Mouse (Mus musculus) lung, embryonic 15.5 days (tissue): ENCODE data around the gene Tectb. TPM values are rescaled to one million over a fixed set of nuclear protein-coding genes. Genes with fewer than 3 reads are reported as not detected.

Experiments
- ATAC-seq: fragments of 200-750 bp; cut with Nextera tagmentation; 2 replicates; pipeline ENCODE4 v1.8.0; 2017; ENCODE audit warnings: moderate number of reproducible peaks, borderline replicate concordance; ENCODE audit not compliant: low FRiP score, low TSS enrichment; ENCODE audit errors: extremely low read depth
- H3K27ac ChIP-seq: fragments of 300-500 bp; sonication (generic); 2 replicates; pipeline ENCODE4 v1.5.1; 2015; ENCODE audit warnings: moderate library complexity, mild to moderate bottlenecking, inconsistent platforms
- H3K27me3 ChIP-seq: fragments of 300-500 bp; sonication (generic); 2 replicates; pipeline ENCODE4 v1.6.1; 2015; ENCODE audit warnings: inconsistent platforms
- H3K36me3 ChIP-seq: fragments of 300-500 bp; sonication (generic); 2 replicates; pipeline ENCODE4 v1.6.1; 2015; ENCODE audit warnings: inconsistent platforms
- H3K4me1 ChIP-seq: fragments of 300-500 bp; sonication (generic); 2 replicates; pipeline ENCODE4 v1.6.1; 2015; ENCODE audit warnings: inconsistent platforms
- H3K4me2 ChIP-seq: fragments of 300-500 bp; sonication (generic); 2 replicates; pipeline ENCODE4 v1.6.1; 2015; ENCODE audit warnings: inconsistent platforms, mild to moderate bottlenecking, moderate library complexity
- H3K4me3 ChIP-seq: fragments of 300-500 bp; sonication (generic); 2 replicates; pipeline ENCODE4 v1.5.1; 2015; ENCODE audit warnings: mild to moderate bottlenecking, inconsistent platforms
- H3K9ac ChIP-seq: fragments of 300-500 bp; sonication (generic); 2 replicates; pipeline ENCODE4 v1.6.1; 2015; ENCODE audit warnings: inconsistent platforms
- H3K9me3 ChIP-seq: fragments of 300-500 bp; sonication (generic); 2 replicates; pipeline ENCODE4 v1.6.1; 2016; ENCODE audit warnings: inconsistent platforms
- WGBS: fragments of 180-500 bp; shearing (Covaris S2); methylation state at CpG from one replicate; pipeline ENCODE4 v1.1.7; 2015; 5-methylcytosine and 5-hydroxymethylcytosine counted together
- polyA plus RNA-seq: library from polyadenylated mRNA; unstranded; fragments of >200 nt; fragmentation: Nextera tagmentation; extraction: Ambion mirVana; gene quantifications from 2 replicates; pipeline ENCODE4 v1.2.1, GENCODE M21; 2015

The Tectb gene
- polyA plus RNA-seq, 1 experiment from 2014 or later: not detected

GRCm38 (mm10) chr19:55192254-55192945, 11.9 kb downstream of the Tectb start:
- no peak overlapping the region for H3K9ac ChIP-seq
- 59% methylated on average over 21 of the region's 21 CpGs for WGBS
- no peak overlapping the region for H3K4me3 ChIP-seq
- ATAC-seq: peak; percentile 67
- no peaks in the 10 kb centered on the region for H3K27me3 ChIP-seq
- peaks cover 42% of the 10 kb centered on the region for H3K4me1 ChIP-seq
- H3K4me2 ChIP-seq: no peak overlapping the region
- H3K27ac ChIP-seq: peak overlapping the region; percentile 84
- H3K9me3 ChIP-seq: no peaks in the 10 kb centered on the region
- H3K36me3 ChIP-seq: no peaks in the 10 kb centered on the region

GRCm38 (mm10) chr19:55193717-55194394, 13.3 kb downstream of the Tectb start:
- H3K27ac ChIP-seq: peak overlapping the region; percentile 83
- H3K36me3 ChIP-seq: no peaks in the 10 kb centered on the region
- no peak overlapping the region for H3K9ac ChIP-seq
- H3K4me1 ChIP-seq: peaks cover 50% of the 10 kb centered on the region
- peak; percentile 62 for ATAC-seq
- H3K9me3 ChIP-seq: no peaks in the 10 kb centered on the region
- no peak overlapping the region for H3K4me2 ChIP-seq
- 42% methylated on average over 11 of the region's 11 CpGs for WGBS
- no peaks in the 10 kb centered on the region for H3K27me3 ChIP-seq
- H3K4me3 ChIP-seq: no peak overlapping the region

GRCm38 (mm10) chr19:55194520-55195170, 14.1 kb downstream of the Tectb start:
- Histone ChIP-seq H3K4me1 (peaks cover 54% of the 10 kb centered on the region), H3K9me3 (no peaks in the 10 kb centered on the region), H3K36me3 (no peaks in the 10 kb centered on the region), H3K27me3 (no peaks in the 10 kb centered on the region), H3K9ac (no peak overlapping the region), H3K27ac (peak overlapping the region; percentile 83), H3K4me2 (no peak overlapping the region; the same call in 1 of the 2 replicates), H3K4me3 (no peak overlapping the region)
- 39% methylated on average over 7 of the region's 7 CpGs for WGBS
- peak; percentile 86 for ATAC-seq

GRCm38 (mm10) chr19:55195574-55195973, 15.0 kb downstream of the Tectb start:
- Histone ChIP-seq H3K27me3 (no peaks in the 10 kb centered on the region), H3K9ac (no peak overlapping the region), H3K9me3 (no peaks in the 10 kb centered on the region), H3K4me2 (no peak overlapping the region), H3K4me3 (no peak overlapping the region), H3K27ac (peak overlapping the region; percentile 83), H3K36me3 (no peaks in the 10 kb centered on the region), H3K4me1 (peaks cover 54% of the 10 kb centered on the region)
- no peak for ATAC-seq
- 68% methylated on average over 3 of the region's 3 CpGs for WGBS

GRCm38 (mm10) chr19:55198303-55198702, 17.8 kb downstream of the Tectb start:
- Histone ChIP-seq H3K4me1 (peaks cover 39% of the 10 kb centered on the region), H3K4me2 (0 out of 2 replicates have a peak overlapping the region, but pooled peaks have one; percentile 32), H3K4me3 (no peak overlapping the region), H3K36me3 (no peaks in the 10 kb centered on the region), H3K27ac (peak overlapping the region; percentile 19; the same call in 1 of the 2 replicates), H3K9me3 (no peaks in the 10 kb centered on the region), H3K9ac (no peak overlapping the region), H3K27me3 (no peaks in the 10 kb centered on the region)
- ATAC-seq: 0 out of 2 replicates have a peak, but pooled peaks have one; percentile 20
- WGBS: 32% methylated on average over 5 of the region's 5 CpGs

- H3K27ac ChIP-seq: no peak overlapping the region
- no peaks in the 10 kb centered on the region for H3K9me3 ChIP-seq
- H3K36me3 ChIP-seq: no peaks in the 10 kb centered on the region
- no peak for ATAC-seq
- H3K27me3 ChIP-seq: no peaks in the 10 kb centered on the region
- H3K4me1 ChIP-seq: no peaks in the 10 kb centered on the region
- 34% methylated on average over 8 of the region's 8 CpGs for WGBS
- no peak overlapping the region for H3K4me3 ChIP-seq
- H3K9ac ChIP-seq: no peak overlapping the region
- no peak overlapping the region for H3K4me2 ChIP-seq
Observed at GRCm38 (mm10) chr19:55206482-55207138, 26.1 kb downstream of the Tectb start.

GRCm38 (mm10) chr19:55207205-55207604, 26.7 kb downstream of the Tectb start:
- Histone ChIP-seq H3K9me3 (no peaks in the 10 kb centered on the region), H3K9ac (no peak overlapping the region), H3K27me3 (no peaks in the 10 kb centered on the region), H3K4me1 (no peaks in the 10 kb centered on the region), H3K27ac (no peak overlapping the region), H3K4me3 (no peak overlapping the region), H3K36me3 (no peaks in the 10 kb centered on the region), H3K4me2 (no peak overlapping the region)
- no peak for ATAC-seq
- WGBS: 42% methylated on average over 6 of the region's 6 CpGs

- ATAC-seq: no peak
- Histone ChIP-seq H3K27ac (no peak overlapping the region), H3K36me3 (no peaks in the 10 kb centered on the region), H3K9ac (no peak overlapping the region), H3K9me3 (no peaks in the 10 kb centered on the region), H3K4me2 (no peak overlapping the region), H3K27me3 (no peaks in the 10 kb centered on the region), H3K4me1 (0 out of 2 replicates have a peak, but pooled peaks cover 2% of the 10 kb centered on the region), H3K4me3 (no peak overlapping the region)
- WGBS: 56% methylated on average over 25 of the region's 25 CpGs
Observed at GRCm38 (mm10) chr19:55207746-55208538, 27.4 kb downstream of the Tectb start.

DNA sequence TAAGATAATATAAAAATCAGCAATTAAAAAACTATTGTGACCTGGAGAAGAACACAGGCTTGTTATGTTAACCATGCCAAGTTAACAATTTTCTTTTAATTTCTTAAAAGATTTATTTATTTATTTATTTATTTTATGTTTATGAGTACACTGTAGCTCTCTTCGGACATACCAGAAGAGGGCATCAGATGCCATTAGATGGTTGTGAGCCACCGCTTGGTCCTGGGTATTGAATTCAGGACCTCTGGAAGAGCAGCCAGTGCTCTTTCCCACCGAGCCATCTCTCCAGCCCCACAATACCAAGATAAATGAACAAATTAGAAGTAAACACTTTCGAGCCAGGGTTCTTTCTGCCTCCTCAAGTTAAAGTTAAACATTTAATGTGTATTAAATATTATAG, 28.1 kb downstream of the Tectb start:
- no peak overlapping the region for H3K9ac ChIP-seq
- no peaks in the 10 kb centered on the region for H3K36me3 ChIP-seq
- no peaks in the 10 kb centered on the region for H3K9me3 ChIP-seq
- no peak overlapping the region for H3K4me2 ChIP-seq
- H3K27ac ChIP-seq: no peak overlapping the region
- no peak overlapping the region for H3K4me3 ChIP-seq
- H3K4me1 ChIP-seq: 0 out of 2 replicates have a peak, but pooled peaks cover 2% of the 10 kb centered on the region
- ATAC-seq: no peak
- WGBS: 69% methylated on average over 4 of the region's 4 CpGs
- no peaks in the 10 kb centered on the region for H3K27me3 ChIP-seq

DNA sequence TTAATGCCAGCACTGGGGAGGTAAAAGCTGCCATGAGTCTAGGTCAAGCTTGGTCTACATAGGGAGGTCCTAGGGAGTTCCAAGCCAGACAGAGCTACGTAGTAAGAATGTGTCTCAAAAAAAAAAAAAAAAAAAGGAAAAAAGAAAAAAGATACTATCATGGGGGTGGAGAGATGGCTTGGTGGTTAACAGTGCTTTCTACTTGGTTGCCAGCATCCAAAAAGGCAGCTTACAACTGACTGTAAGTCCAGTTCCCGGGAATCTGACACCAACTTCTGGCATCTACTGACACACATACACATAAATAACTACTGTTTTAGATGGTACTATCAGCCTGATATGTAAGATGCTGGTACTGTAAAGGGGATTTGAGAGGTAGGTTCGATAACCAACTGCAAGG, 28.6 kb downstream of the Tectb start:
- Histone ChIP-seq H3K4me3 (no peak overlapping the region), H3K27me3 (no peaks in the 10 kb centered on the region), H3K36me3 (no peaks in the 10 kb centered on the region), H3K9me3 (no peaks in the 10 kb centered on the region), H3K4me2 (no peak overlapping the region), H3K27ac (no peak overlapping the region), H3K9ac (no peak overlapping the region), H3K4me1 (0 out of 2 replicates have a peak, but pooled peaks cover 2% of the 10 kb centered on the region)
- no peak for ATAC-seq
- 80% methylated on average over 3 of the region's 3 CpGs for WGBS

GRCm38 (mm10) chr19:55211698-55212097, 31.2 kb downstream of the Tectb start:
- WGBS: 80% methylated on average over 1 of the region's 1 CpGs

More at GRCm38 (mm10) chr19:55211698-55212097, 31.2 kb downstream of the Tectb start:
- no peaks in the 10 kb centered on the region for H3K9me3 ChIP-seq
- H3K27ac ChIP-seq: peak overlapping the region; percentile 92; the same call in 1 of the 2 replicates
- H3K36me3 ChIP-seq: no peaks in the 10 kb centered on the region
- H3K9ac ChIP-seq: no peak overlapping the region
- no peak overlapping the region for H3K4me3 ChIP-seq
- peaks cover 10% of the 10 kb centered on the region for H3K4me1 ChIP-seq
- no peak overlapping the region for H3K4me2 ChIP-seq
- H3K27me3 ChIP-seq: no peaks in the 10 kb centered on the region
- no peak for ATAC-seq
